Mouse (Mus musculus) bone marrow macrophage, adult 2 months (primary cell): ENCODE results near the gene Dpysl5. TPM values are rescaled to one million over a fixed set of nuclear protein-coding genes. Genes with fewer than 3 reads are reported as not detected.

Source experiments
- H3K27ac ChIP-seq: 2 replicates; pipeline ENCODE4 v1.5.1; 2012; ENCODE audit warnings: low read depth, low read length; ENCODE audit not compliant: insufficient read depth
- H3K4me1 ChIP-seq: 2 replicates; pipeline ENCODE4 v1.6.1; 2012; ENCODE audit warnings: low read length; ENCODE audit not compliant: control insufficient read depth, insufficient read depth
- H3K4me3 ChIP-seq: 2 replicates; pipeline ENCODE4 v1.5.1; 2012; ENCODE audit warnings: mild to moderate bottlenecking, low read length, moderate library complexity; ENCODE audit not compliant: insufficient read depth
- CTCF ChIP-seq: IDR thresholded peaks from 2 replicates; pipeline ENCODE4 v1.5.1; 2012; ENCODE audit warnings: low read depth, mild to moderate bottlenecking, low read length, moderate library complexity
- POLR2A ChIP-seq: IDR thresholded peaks from 2 replicates; pipeline ENCODE4 v1.6.1; 2012; ENCODE audit warnings: mild to moderate bottlenecking, low read depth, low read length, borderline replicate concordance
- polyA plus RNA-seq: library from polyadenylated mRNA; stranded (reverse); fragments of >200 nt; gene quantifications from 2 replicates; pipeline ENCODE4 v1.2.4, GENCODE M21; 2012; ENCODE audit not compliant: missing spikeins, insufficient read depth, insufficient read length

Dpysl5 gene
- polyA plus RNA-seq, result not detected in 2 replicates

- Histone ChIP-seq H3K4me1 (no peaks in the 10 kb centered on the region), H3K27ac (no peak within 1 kb of the TSS), H3K4me3 (peak within 1 kb of the TSS; percentile 46)
- TF ChIP-seq CTCF (no peak), POLR2A (no peak)
Measured at GRCm38 (mm10) chr5:30711147-30712001, at the start of gene Dpysl5. Gene Dpysl5, plus strand, starts transcription at chr5:30711564.

GRCm38 (mm10) chr5:30665360-30665759 lies 46.0 kb upstream of the Dpysl5 start:
- no peak overlapping the region for H3K27ac ChIP-seq

GRCm38 (mm10) chr5:30665968-30666367 lies 45.4 kb upstream of the Dpysl5 start:
- TF ChIP-seq CTCF (no peak), POLR2A (no peak)
- H3K27ac ChIP-seq, result peak overlapping the region; percentile 96
- H3K4me3 ChIP-seq, result peak overlapping the region; percentile 51

More at GRCm38 (mm10) chr5:30665360-30665759, 46.0 kb upstream of the Dpysl5 start:
- H3K4me1 ChIP-seq, result peaks cover 30% of the 10 kb centered on the region
- no peak overlapping the region for H3K4me3 ChIP-seq
- TF ChIP-seq CTCF (no peak), POLR2A (no peak)

GRCm38 (mm10) chr5:30666391-30667195 lies 44.8 kb upstream of the Dpysl5 start, which contains the start of gene Cenpa:
Gene Cenpa, plus strand, starts transcription at chr5:30666777.
- TF ChIP-seq POLR2A (no peak), CTCF (no peak)
- peak within 1 kb of the TSS; percentile 96 for H3K27ac ChIP-seq
- peaks cover 30% of the 10 kb centered on the region for H3K4me1 ChIP-seq
- peak within 1 kb of the TSS; percentile 84 for H3K4me3 ChIP-seq

More at GRCm38 (mm10) chr5:30665968-30666367, 45.4 kb upstream of the Dpysl5 start:
- peaks cover 30% of the 10 kb centered on the region for H3K4me1 ChIP-seq

- Histone ChIP-seq H3K27ac (peak overlapping the region; percentile 65), H3K4me1 (peaks cover 30% of the 10 kb centered on the region)
Measured at GRCm38 (mm10) chr5:30667215-30667614, 44.1 kb upstream of the Dpysl5 start.

GRCm38 (mm10) chr5:30667686-30668085 lies 43.7 kb upstream of the Dpysl5 start:
- Histone ChIP-seq H3K4me1 (peaks cover 30% of the 10 kb centered on the region), H3K4me3 (peak overlapping the region; percentile 84), H3K27ac (no peak overlapping the region)
- TF ChIP-seq CTCF, result no peak
- no peak for TF ChIP-seq POLR2A

More at GRCm38 (mm10) chr5:30667215-30667614, 44.1 kb upstream of the Dpysl5 start:
- TF ChIP-seq POLR2A (no peak), CTCF (no peak)
- peak overlapping the region; percentile 84 for H3K4me3 ChIP-seq

GRCm38 (mm10) chr5:30668637-30669495 lies 42.5 kb upstream of the Dpysl5 start:
- Histone ChIP-seq H3K4me3 (peak overlapping the region; percentile 84; the same call in 1 of the 2 replicates), H3K27ac (no peak overlapping the region)

GRCm38 (mm10) chr5:30669496-30669830 lies 41.9 kb upstream of the Dpysl5 start:
- no peak overlapping the region for H3K4me3 ChIP-seq
- H3K4me1 ChIP-seq, result peaks cover 20% of the 10 kb centered on the region
- TF ChIP-seq CTCF (no peak), POLR2A (no peak)
- H3K27ac ChIP-seq, result no peak overlapping the region

More at GRCm38 (mm10) chr5:30668637-30669495, 42.5 kb upstream of the Dpysl5 start:
- peaks cover 24% of the 10 kb centered on the region for H3K4me1 ChIP-seq
- TF ChIP-seq POLR2A (no peak), CTCF (no peak)

- no peak for TF ChIP-seq POLR2A
- no peak for TF ChIP-seq CTCF
Measured at GRCm38 (mm10) chr5:30670091-30670490, 41.3 kb upstream of the Dpysl5 start.

More at GRCm38 (mm10) chr5:30670091-30670490, 41.3 kb upstream of the Dpysl5 start:
- Histone ChIP-seq H3K4me1 (peaks cover 20% of the 10 kb centered on the region), H3K27ac (no peak overlapping the region), H3K4me3 (no peak overlapping the region)
